Mouse (Mus musculus): ENCODE data around the gene Atg9a.

Atg9a gene

DNA sequence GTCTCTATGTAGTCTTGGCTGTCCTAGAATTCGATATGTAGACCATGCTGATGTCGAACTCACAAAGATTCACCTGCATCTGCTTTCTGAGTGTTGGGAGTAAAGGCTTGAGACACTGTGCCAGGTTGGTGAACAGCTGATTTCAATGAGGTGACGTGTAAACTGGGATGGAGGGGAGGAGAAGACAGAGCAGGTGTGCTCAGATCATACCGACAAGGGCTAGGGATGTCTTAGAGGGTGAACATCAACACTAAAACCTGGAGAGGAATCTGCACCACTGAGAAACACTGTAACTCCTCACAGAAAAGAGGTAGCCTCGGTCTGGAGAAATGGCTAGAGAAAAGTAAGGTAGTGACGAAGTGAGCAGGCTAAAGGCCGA, 23.9 kb downstream of the Atg9a start:
- DNase-seq = no peak

DNA sequence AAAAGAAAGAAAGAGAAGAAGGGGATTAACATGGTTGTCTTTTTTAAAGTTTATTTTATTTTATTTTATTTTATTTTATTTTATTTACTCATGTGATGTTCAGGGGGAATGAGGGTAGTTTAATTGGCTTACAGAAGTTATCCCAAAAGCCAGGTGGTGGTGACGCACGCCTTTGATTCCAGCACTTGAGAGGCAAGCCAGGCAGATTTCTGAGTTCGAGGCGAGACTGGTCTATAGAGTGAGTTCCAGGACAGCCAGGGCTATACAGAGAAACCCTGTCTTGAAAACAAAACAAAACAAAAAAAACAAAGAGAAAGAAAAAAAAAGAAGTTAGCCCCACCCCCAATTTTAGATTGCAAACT, 31.8 kb downstream of the Atg9a start:
- no peak for DNase-seq

DNA sequence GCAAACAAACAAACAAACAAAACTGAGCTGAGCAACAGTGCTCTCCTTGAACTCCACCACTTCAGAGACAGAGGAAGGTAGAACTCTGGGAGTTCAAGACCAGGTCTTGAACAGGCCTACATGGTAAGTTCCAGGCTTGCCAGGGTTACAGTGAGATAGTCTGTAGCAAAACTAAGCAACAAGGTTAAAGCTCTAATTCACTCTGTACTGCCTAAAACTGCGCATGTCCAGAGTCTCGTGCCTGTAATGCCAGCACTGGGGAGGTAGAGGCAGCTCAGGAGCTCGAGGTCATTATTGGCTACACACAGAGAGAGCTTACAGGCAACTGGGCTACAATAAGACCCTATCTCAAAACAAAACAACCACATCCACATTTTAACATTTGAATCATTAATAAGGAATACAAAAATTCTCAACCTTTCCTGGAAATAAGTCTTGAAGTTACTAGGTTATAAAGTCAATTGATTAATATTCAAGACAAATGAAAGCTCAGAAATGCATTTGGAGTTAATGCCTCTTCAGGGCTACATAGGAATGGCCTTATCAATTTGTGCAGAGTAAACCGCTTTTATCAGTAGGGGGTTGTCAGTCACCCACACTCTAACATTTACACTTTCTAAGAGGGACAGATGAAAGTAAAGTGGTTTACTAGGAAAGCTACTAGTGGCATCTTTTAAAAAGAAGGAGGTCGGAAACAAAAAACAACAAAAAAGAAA, 32.3 kb downstream of the Atg9a start:
- no peak for DNase-seq

DNA sequence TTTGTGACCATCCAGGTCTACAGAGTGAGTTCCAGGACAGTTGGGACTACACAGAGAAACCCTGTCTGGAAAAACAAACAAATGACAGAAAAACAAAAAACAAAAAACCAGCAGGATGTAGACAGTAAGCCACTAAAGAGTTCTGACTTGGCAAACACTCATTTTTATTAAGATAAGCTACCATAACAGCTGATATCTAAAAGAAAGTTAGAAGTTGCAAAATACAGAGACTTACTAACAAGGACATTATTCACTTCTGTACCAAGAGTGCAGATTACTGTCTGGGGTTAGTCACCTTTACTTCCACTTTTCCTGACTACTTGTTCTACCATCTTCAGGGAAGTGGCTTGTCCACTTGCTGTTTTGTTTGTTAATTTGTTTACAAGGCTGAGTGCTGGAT, 33.0 kb downstream of the Atg9a start:
- DNase-seq = no peak

DNA sequence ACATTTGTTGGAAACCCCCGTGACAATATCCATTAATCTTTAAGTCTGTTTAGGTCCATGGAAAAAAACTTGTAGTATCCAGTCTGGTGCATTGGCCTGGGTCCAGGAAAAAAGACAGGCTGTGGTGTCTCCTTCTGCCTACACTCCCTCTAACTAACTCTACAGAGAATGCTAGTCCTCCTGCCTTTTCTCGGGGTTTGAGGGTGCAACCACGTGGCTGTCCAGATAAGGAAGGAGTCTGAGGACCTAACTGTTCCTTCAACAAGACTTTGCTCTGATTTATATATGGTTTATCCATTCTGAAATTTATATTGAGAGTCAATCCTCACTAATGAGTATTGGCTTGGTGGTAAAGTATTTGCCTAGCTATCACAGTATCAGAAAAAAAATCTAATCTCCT, 36.2 kb downstream of the Atg9a start:
- DNase-seq = no peak

DNA sequence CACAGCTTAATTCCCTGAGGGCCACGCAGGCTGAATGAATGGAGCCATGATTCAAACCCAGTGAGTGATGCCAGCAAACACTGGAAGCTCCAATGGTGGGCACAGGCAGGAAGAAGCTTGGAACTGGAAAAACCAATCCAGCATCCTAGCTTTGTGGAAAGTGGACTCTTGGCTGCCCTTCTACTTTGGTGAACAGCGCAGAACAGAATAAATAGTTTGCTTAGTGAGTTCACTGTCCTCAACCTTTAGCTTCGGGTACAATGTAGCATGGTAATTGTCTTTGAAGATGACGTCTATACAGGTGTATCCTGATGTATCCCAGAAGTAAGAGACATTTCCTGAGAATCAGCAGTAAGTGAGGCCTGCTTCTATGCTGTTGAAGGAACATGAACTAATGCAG, 43.3 kb downstream of the Atg9a start:
- no peak for DNase-seq

- DNase-seq = peak; percentile 39
Measured at GRCm38 (mm10) chr1:75147411-75148135, 44.4 kb downstream of the Atg9a start.

DNA sequence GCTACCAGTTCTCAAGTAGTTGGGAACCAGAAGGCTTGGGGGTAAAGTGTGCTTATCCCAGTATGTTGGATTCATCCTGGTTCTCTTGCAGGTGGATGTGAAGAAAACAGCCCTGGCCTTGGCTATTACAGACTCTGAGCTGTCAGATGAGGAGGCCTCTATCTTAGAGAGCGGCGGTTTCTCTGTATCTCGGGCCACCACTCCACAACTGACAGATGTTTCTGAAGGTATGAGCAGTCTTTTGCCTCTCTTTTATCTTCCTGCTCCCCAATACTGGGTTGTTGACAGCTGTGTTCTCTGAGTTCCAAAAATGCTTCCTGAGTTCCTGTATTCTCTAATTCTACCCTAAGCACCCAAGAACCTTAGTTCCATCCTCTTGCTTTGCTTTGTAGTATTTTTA, 46.4 kb downstream of the Atg9a start:
- no peak for DNase-seq

DNA sequence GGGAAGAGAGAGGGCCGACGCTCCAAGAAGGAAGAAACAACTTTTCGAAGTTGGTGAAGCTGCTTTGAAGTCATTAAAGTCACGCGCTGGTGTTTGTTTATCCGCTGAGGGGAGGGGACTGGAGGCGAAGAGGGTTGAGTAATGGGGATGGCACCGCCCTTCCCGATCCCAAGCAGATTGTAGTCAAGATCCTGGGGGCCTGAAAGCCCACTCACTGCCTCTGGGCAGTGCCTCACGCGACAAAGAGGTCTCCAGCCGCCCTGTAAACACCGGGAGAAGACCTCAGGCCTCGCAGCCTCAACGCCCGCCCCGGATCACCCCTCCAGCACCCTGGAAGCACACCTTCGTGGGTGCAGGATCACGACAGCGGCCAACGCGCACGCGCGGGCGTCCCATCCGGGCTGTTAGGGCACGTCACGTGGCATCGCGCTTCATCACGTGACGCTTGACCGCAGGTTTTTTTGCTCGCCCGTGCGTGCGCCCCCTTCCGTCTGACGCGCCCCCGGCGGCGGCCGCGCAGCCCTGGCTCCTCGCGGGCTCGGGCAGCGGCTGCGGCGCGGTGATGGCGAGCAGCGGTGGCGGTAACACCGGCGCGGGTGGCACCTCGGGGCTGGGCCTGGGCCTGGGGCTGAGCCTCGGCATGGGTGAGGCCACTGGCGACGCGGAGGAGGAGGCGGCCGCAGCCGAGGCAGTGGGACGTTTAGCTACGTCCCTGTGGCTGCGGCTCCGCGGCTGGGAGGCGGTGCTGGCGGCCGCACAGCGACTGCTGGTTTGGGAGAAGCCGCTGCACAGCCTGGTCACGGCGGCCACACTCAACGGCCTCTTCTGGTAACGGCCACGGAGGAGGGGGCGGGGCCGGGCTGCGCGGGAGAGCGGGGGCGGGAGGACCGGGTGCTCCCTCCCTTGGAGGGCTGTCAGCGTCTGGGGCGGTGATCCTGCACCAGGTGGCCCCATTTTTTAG, 49.4 kb downstream of the Atg9a start, which contains the start of the genes Cnppd1 and Retreg2:
Gene Cnppd1 (minus strand): TSS at position 411 of the 961 bp plus-strand sequence.
Gene Retreg2 (plus strand): TSS at position 478 of the 961 bp plus-strand sequence.
- peak; percentile 98 for DNase-seq

GRCm38 (mm10) chr1:75141486-75142190, 50.4 kb downstream of the Atg9a start:
- peak; percentile 83 for DNase-seq

DNA sequence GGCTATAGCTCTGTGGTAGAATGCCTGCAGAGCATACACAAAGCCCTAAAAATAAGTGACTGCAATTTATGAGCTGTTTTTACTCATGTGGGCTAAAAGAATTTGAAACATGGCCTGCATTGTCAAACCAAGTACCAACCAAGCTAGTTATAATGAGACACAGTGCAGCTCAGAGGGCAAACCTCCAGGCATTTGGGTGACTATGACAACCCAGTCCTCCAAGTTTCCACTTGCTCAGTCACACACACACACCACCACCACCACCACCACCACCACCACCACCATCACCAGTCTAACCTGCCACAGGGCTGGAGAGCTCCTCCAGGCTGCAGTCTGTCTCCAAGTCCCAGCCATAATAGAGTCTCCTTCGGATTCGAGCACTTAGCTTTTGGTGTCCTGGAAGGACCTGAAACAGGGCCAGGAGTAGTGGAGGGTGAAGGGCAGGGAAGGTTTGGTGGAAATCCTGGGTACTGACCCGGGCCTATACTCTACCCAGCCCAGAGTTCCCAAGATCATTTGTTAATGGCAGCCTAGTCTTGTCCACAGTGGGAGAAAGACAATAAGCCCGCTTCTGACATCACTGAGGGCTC, 51.3 kb downstream of the Atg9a start:
- DNase-seq = peak; percentile 52

DNA sequence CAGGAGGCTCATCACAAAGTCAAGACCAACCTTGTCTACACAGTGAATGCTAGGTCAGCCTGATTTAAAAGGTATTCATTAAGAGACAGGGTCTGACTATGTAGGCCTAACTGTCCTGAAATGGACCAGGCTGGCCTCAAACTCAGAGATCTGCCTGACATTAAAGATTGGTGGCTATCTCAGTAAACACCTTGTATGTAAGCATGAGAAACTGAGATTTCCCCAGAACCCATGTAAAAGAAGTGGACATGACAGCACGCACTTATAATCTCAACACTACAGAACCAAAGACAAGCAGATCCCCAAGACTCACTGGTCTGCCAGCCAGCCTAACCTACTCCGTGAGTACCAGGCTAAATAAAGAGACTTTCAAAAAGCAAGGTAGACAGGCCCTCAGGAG, 53.5 kb downstream of the Atg9a start:
- DNase-seq = no peak

GRCm38 (mm10) chr1:75136730-75137129, 55.3 kb downstream of the Atg9a start:
- DNase-seq = no peak

DNA sequence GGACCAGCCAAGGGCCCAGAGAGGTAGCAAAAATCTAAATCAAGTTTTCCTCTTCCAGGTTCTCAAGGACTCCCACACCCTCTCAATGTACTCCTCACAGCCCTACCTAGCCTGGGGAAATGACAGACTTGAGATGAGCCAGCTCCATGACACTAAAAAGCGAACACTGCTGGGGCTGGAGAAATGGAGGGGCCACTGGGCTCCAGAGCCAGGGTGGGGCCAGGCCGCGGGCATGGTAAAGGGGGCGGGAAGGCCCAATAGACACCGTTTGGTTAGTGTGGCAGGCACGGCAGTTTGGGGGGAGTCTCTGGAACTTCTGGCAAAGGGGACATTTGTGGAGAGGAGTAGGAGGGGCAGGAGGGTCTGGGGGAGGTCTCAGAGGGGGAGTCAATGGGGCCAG, 55.7 kb downstream of the Atg9a start:
- no peak for DNase-seq

DNA sequence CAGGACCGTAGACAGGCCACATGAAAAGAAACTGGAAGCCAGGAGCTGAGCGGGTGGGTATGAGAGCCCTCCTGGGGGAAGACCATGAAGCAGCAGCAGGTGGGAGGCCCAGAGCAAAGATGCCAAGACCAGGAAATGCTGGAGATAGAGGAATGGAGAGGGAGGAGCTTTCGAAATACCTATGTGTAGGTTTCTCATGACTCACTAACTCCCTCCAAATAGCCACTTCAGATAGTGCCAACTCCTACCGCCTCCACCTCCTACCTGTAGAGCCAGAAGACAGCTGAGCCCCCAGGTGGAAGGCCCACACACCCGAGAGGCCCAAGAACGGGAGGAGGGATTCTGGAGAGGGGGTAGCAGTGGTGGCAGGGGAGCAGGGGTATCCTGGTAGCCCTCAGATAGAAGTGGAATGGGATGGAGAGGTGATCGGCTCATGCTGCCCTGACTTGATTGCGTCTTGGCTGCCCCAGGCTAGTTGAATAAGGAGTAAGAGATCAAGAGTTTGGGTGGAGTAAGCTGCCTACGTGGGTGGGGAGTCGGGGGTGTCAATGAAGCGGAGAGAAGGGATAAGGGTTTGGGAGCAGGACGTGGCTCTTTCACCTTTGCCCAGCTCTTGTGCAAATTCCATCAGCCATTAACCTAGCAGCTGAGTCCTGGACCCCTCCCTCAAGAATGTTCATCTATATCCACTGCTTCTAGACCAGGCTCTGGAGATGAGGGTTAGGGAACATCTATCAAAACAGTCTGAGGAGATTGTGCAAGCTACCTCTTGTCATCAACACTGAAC, 58.4 kb downstream of the Atg9a start, which contains the start of gene Slc23a3:
Gene Slc23a3 (minus strand): TSS at position 470 of the 787 bp plus-strand sequence.
- DNase-seq = peak; percentile 57
